Mouse (Mus musculus) duodenum, adult 2 months (tissue): ENCODE data around the gene Paqr7. TPM values are rescaled to one million over a fixed set of nuclear protein-coding genes. Genes with fewer than 3 reads are reported as not detected.

ENCODE experiments used
- polyA plus RNA-seq: library from polyadenylated mRNA; depleted of rRNA; stranded (reverse); fragments of >200 nt; gene quantifications from 2 replicates; pipeline ENCODE4 v1.2.3, GENCODE M21; 2012; ENCODE audit warnings: low replicate concordance; rRNA removed

Gene Paqr7
- 63.7 and 135 TPM in 2 replicates for polyA plus RNA-seq

GRCm38 (mm10) chr4:134496595-134497210 is at the start of gene Paqr7:
Gene Paqr7 (plus strand): TSS chr4:134496697.

GRCm38 (mm10) chr4:134468215-134468575 is 28.3 kb upstream of the Paqr7 start, which contains the start of gene Stmn1:
Gene Stmn1 (plus strand): TSS chr4:134468320.

DNA sequence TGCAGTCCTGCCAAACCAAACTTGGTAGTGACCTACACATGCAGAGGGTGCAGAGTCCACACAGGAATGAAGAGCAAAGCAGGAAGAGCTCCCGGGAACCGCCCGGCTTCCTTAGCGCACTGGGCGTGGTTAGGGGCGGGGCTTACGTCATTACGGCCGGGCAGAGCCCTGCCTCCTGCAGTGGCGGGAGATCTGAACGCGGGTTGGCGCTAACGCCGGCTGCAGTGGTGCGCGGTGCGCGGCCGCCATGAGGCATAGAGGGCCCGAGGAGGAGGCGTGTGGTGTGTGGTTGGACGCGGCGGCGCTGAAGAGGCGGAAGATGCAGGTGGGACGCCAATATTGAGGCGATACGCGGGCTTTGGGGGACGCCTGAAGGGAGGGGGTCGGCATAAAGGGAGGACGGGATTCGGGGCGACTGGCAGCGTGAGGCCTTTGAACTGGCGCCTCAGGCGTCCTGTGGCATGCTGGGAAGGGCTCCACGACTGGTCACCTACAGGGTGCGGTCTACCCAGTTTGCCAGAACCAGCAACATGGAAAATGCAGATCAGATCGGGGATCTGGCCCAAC is 14.4 kb downstream of the Paqr7 start, which contains the start of gene Aunip:
Gene Aunip, plus strand, starts transcription at position 155 of the 567 bp plus-strand sequence.

DNA sequence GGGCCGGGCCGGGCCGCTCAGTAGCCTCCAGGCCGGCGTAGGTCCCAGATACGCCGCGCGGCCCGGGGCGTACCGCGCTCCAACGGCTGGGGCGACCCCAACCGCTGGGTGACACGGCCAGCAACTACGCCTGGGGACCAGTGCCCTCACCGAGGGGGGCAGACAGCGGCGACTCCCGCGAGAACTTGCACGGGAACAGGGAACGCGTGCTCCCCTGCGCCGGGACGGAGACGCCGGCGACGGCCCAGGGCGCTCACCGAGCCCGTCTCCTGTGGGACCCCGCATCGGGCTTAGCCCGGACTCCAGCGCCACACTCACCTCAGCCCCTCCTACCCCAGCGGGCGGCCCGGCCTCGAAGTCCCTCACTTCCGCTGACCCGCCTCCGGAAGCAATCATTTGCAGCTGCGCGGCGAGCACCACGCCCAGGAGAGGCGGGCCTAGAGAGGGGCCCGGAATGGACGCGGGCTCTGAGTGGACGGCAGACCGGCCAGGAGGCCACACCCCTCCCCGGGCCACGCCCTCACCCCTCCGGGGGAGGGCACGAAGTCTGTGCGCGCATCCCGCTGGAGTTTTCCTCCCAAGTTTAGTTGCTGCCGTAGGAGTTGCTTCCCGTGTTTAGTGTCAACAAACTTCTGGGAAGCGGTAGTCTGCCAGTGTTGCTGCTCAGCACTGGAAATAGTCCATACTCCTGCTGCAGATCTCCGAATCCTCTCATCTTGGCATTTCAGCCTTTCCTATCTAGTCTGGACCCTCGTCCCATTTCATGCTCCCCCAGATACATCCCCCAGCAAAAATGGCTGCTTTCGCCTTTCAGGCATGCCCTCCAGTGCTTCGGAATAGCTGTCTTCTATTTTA is 38.7 kb downstream of the Paqr7 start, which contains the start of gene Mtfr1l:
Gene Mtfr1l, minus strand, starts transcription at position 456 of the 855 bp plus-strand sequence.

GRCm38 (mm10) chr4:134551494-134552316 is 55.2 kb downstream of the Paqr7 start, which contains the start of gene Selenon:
Gene Selenon (minus strand): TSS chr4:134552166.

Other genes with a start within 250 kb of the Paqr7 start
- gene Gm30191, start 249.8 kb upstream of the Paqr7 start, polyA plus RNA-seq = not detected in 2 replicates
- gene Grrp1, start 242.6 kb upstream of the Paqr7 start, polyA plus RNA-seq = 10.0 and 24.9 TPM in 2 replicates
- gene Pdik1l, start 208.8 kb upstream of the Paqr7 start, polyA plus RNA-seq = 1.0 and 1.3 TPM in 2 replicates
- 0.14 and 0.34 TPM in 2 replicates for gene Trim63, start 181.6 kb upstream of the Paqr7 start, polyA plus RNA-seq
- 25.2 and 83.4 TPM in 2 replicates for gene Slc30a2, start 153.5 kb upstream of the Paqr7 start, polyA plus RNA-seq
- 0.88 and 2.1 TPM in 2 replicates for gene Extl1, start 112.8 kb upstream of the Paqr7 start, polyA plus RNA-seq
- gene Pafah2, start 100.4 kb upstream of the Paqr7 start, polyA plus RNA-seq = 30.2 and 36.9 TPM in 2 replicates
- 7.6 and 10.1 TPM in 2 replicates for gene Stmn1, start 28.4 kb upstream of the Paqr7 start, polyA plus RNA-seq
- gene Aunip, start 14.3 kb downstream of the Paqr7 start, polyA plus RNA-seq = 0.28 and 0.47 TPM in 2 replicates
- gene Mtfr1l, start 38.7 kb downstream of the Paqr7 start, polyA plus RNA-seq = 40.9 and 41.6 TPM in 2 replicates
- gene Selenon, start 55.5 kb downstream of the Paqr7 start, polyA plus RNA-seq = 4.5 and 6.4 TPM in 2 replicates
- 2.8 and 4.2 TPM in 2 replicates for gene Man1c1, start 207.6 kb downstream of the Paqr7 start, polyA plus RNA-seq